Mouse (Mus musculus): ENCODE data around the gene Gsto1.

Gsto1 gene

GRCm38 (mm10) chr19:47857957-47858942 lies 3.5 kb downstream of the Gsto1 start:
- no peak for DNase-seq (ENCODE audit: low spot score)

GRCm38 (mm10) chr19:47859180-47859579 lies 4.4 kb downstream of the Gsto1 start:
- DNase-seq (ENCODE audit: low spot score): no peak

GRCm38 (mm10) chr19:47862581-47862980 lies 7.8 kb downstream of the Gsto1 start:
- no peak for DNase-seq (ENCODE audit: low spot score)

GRCm38 (mm10) chr19:47864051-47864450 lies 9.3 kb downstream of the Gsto1 start:
- no peak for DNase-seq (ENCODE audit: low spot score)

- no peak for DNase-seq (ENCODE audit: low spot score)
These were observed 10.0 kb downstream of the Gsto1 start for GRCm38 (mm10) chr19:47864721-47865120.

GRCm38 (mm10) chr19:47865353-47865947 lies 10.7 kb downstream of the Gsto1 start, which contains the start of gene Gsto2:
Gene Gsto2 (plus strand): TSS chr19:47865534.
- peak; percentile 93 for DNase-seq (ENCODE audit: low spot score)

- peak; percentile 21 for DNase-seq (ENCODE audit: low spot score)
These were observed 12.9 kb downstream of the Gsto1 start for GRCm38 (mm10) chr19:47867628-47868175.

- no peak for DNase-seq (ENCODE audit: low spot score)
These were observed 14.2 kb downstream of the Gsto1 start for GRCm38 (mm10) chr19:47868951-47869350.

GRCm38 (mm10) chr19:47869516-47869915 lies 14.7 kb downstream of the Gsto1 start:
- no peak for DNase-seq (ENCODE audit: low spot score)

GRCm38 (mm10) chr19:47870102-47870666 lies 15.4 kb downstream of the Gsto1 start:
- no peak for DNase-seq (ENCODE audit: low spot score)

- DNase-seq (ENCODE audit: low spot score): no peak
These were observed 16.7 kb downstream of the Gsto1 start for GRCm38 (mm10) chr19:47871515-47871914.

GRCm38 (mm10) chr19:47876252-47876651 lies 21.5 kb downstream of the Gsto1 start:
- DNase-seq (ENCODE audit: low spot score): no peak

GRCm38 (mm10) chr19:47881538-47881937 lies 26.8 kb downstream of the Gsto1 start:
- no peak for DNase-seq (ENCODE audit: low spot score)

GRCm38 (mm10) chr19:47882151-47882881 lies 27.5 kb downstream of the Gsto1 start:
- peak; percentile 91 for DNase-seq (ENCODE audit: low spot score)

- DNase-seq (ENCODE audit: low spot score): no peak
These were observed 28.1 kb downstream of the Gsto1 start for GRCm38 (mm10) chr19:47882882-47883254.

GRCm38 (mm10) chr19:47884296-47885085 lies 29.7 kb downstream of the Gsto1 start:
- no peak for DNase-seq (ENCODE audit: low spot score)

GRCm38 (mm10) chr19:47885191-47885743 lies 30.5 kb downstream of the Gsto1 start:
- no peak for DNase-seq (ENCODE audit: low spot score)

GRCm38 (mm10) chr19:47885886-47886285 lies 31.1 kb downstream of the Gsto1 start:
- DNase-seq (ENCODE audit: low spot score): no peak

GRCm38 (mm10) chr19:47886617-47887016 lies 31.8 kb downstream of the Gsto1 start:
- DNase-seq (ENCODE audit: low spot score): no peak

- DNase-seq (ENCODE audit: low spot score): no peak
These were observed 32.6 kb downstream of the Gsto1 start for GRCm38 (mm10) chr19:47887417-47887816.

GRCm38 (mm10) chr19:47888037-47888436 lies 33.3 kb downstream of the Gsto1 start:
- DNase-seq (ENCODE audit: low spot score): no peak

Measured in testis, postnatal 10 days (tissue).